Mouse (Mus musculus) stomach, embryonic 16.5 days (tissue): ENCODE data around the gene Gm48551. TPM values are rescaled to one million over a fixed set of nuclear protein-coding genes. Genes with fewer than 3 reads are reported as not detected.

Experiments used
- ATAC-seq: fragments of 200-750 bp; cut with Nextera tagmentation; 2 replicates; pipeline ENCODE4 v1.8.0; 2017; ENCODE audit warnings: moderate number of reproducible peaks, moderate TSS enrichment; ENCODE audit not compliant: insufficient read depth, low FRiP score
- H3K27ac ChIP-seq: fragments of 300-500 bp; sonication (generic); 2 replicates; pipeline ENCODE4 v1.5.1; 2014; ENCODE audit warnings: low read length
- H3K27me3 ChIP-seq: fragments of 300-500 bp; sonication (generic); 2 replicates; pipeline ENCODE4 v1.6.1; 2014; ENCODE audit warnings: low read length, control low read depth, mixed read lengths; ENCODE audit not compliant: control insufficient read depth, insufficient read depth
- H3K36me3 ChIP-seq: fragments of 300-500 bp; sonication (generic); 2 replicates; pipeline ENCODE4 v1.6.1; 2014; ENCODE audit warnings: low read length; ENCODE audit not compliant: control insufficient read depth, insufficient read depth
- H3K4me1 ChIP-seq: fragments of 300-500 bp; sonication (generic); 2 replicates; pipeline ENCODE4 v1.6.1; 2014; ENCODE audit warnings: low read length, control low read depth, mixed read lengths; ENCODE audit not compliant: control insufficient read depth, insufficient read depth
- H3K4me2 ChIP-seq: fragments of 300-500 bp; sonication (generic); 2 replicates; pipeline ENCODE4 v1.6.1; 2014; ENCODE audit warnings: low read depth, low read length, mixed read lengths
- H3K4me3 ChIP-seq: fragments of 300-500 bp; sonication (generic); replicated peaks from 2 replicates; pipeline ENCODE4 v1.5.1; 2014; ENCODE audit warnings: mild to moderate bottlenecking, low read length
- H3K9ac ChIP-seq: fragments of 300-500 bp; sonication (generic); 2 replicates; pipeline ENCODE4 v1.6.1; 2014; ENCODE audit warnings: low read length
- H3K9me3 ChIP-seq: fragments of 300-500 bp; sonication (generic); replicated peaks from 2 replicates; pipeline ENCODE4 v1.6.1; 2016; ENCODE audit warnings: low read length, control low read depth; ENCODE audit not compliant: control insufficient read depth
- WGBS: fragments of 180-500 bp; shearing (Covaris S2); extraction: QIAGEN DNeasy Blood & Tissue Kit; methylation state at CpG from one replicate; pipeline ENCODE4 v1.1.7; 2014; 5-methylcytosine and 5-hydroxymethylcytosine counted together
- polyA plus RNA-seq: library from polyadenylated mRNA; unstranded; fragments of >200 nt; fragmentation: Nextera tagmentation; extraction: Ambion mirVana; gene quantifications from 2 replicates; pipeline ENCODE4 v1.2.1, GENCODE M21; 2015

Gm48551 gene
- polyA plus RNA-seq = 3.0 and 3.8 TPM in 2 replicates

- Histone ChIP-seq H3K9ac (peak within 1 kb of the TSS; percentile 90), H3K9me3 (no peaks in the 10 kb centered on the region), H3K4me2 (peak within 1 kb of the TSS; percentile 93), H3K4me3 (peak within 1 kb of the TSS; percentile 96), H3K27ac (peak within 1 kb of the TSS; percentile 89), H3K4me1 (peaks cover 13% of the 10 kb centered on the region), H3K27me3 (no peaks in the 10 kb centered on the region), H3K36me3 (peaks cover 6% of the 10 kb centered on the region; the same call in 1 of the 2 replicates)
- 3% methylated on average over 50 of the region's 54 CpGs for WGBS
- peak; percentile 94 for ATAC-seq
Measured at GRCm38 (mm10) chr10:81383802-81384604, at the start of gene Gm48551, which contains the start of gene Dohh. Gene Gm48551 (plus strand): TSS chr10:81384466. Gene Dohh (plus strand): TSS chr10:81384428.

GRCm38 (mm10) chr10:81335393-81336340 is 48.6 kb upstream of the Gm48551 start:
- Histone ChIP-seq H3K4me2 (peak overlapping the region; percentile 20), H3K36me3 (no peaks in the 10 kb centered on the region), H3K27me3 (no peaks in the 10 kb centered on the region), H3K9ac (peak overlapping the region; percentile 56; the same call in 1 of the 2 replicates), H3K9me3 (no peaks in the 10 kb centered on the region), H3K4me3 (no peak overlapping the region), H3K27ac (peak overlapping the region; percentile 94), H3K4me1 (peaks cover 30% of the 10 kb centered on the region)
- peak; percentile 75 for ATAC-seq
- 41% methylated on average over 17 of the region's 19 CpGs for whole genome bisulfite sequencing

- Histone ChIP-seq H3K9ac (peak overlapping the region; percentile 51; the same call in 1 of the 2 replicates), H3K4me1 (peaks cover 31% of the 10 kb centered on the region), H3K27ac (peak overlapping the region; percentile 94), H3K9me3 (no peaks in the 10 kb centered on the region), H3K4me2 (no peak overlapping the region), H3K27me3 (no peaks in the 10 kb centered on the region), H3K36me3 (no peaks in the 10 kb centered on the region), H3K4me3 (no peak overlapping the region)
- no peak for ATAC-seq
- 85% methylated on average over 4 of the region's 4 CpGs for WGBS
Measured at GRCm38 (mm10) chr10:81336558-81336957, 47.7 kb upstream of the Gm48551 start.

GRCm38 (mm10) chr10:81340551-81341332 is 43.5 kb upstream of the Gm48551 start:
- Histone ChIP-seq H3K27ac (no peak overlapping the region), H3K36me3 (no peaks in the 10 kb centered on the region), H3K4me1 (peaks cover 19% of the 10 kb centered on the region; the same call in 1 of the 2 replicates), H3K9me3 (no peaks in the 10 kb centered on the region), H3K9ac (no peak overlapping the region), H3K4me3 (no peak overlapping the region), H3K27me3 (peaks cover 20% of the 10 kb centered on the region), H3K4me2 (no peak overlapping the region)
- no peak for ATAC-seq
- WGBS = 46% methylated on average over 17 of the region's 17 CpGs

GRCm38 (mm10) chr10:81341333-81341949 is 42.8 kb upstream of the Gm48551 start:
- Histone ChIP-seq H3K27me3 (peaks cover 20% of the 10 kb centered on the region), H3K27ac (no peak overlapping the region), H3K9me3 (no peaks in the 10 kb centered on the region), H3K9ac (no peak overlapping the region), H3K36me3 (no peaks in the 10 kb centered on the region), H3K4me3 (no peak overlapping the region), H3K4me1 (peaks cover 16% of the 10 kb centered on the region), H3K4me2 (no peak overlapping the region)
- ATAC-seq = no peak
- whole genome bisulfite sequencing = 36% methylated on average over 16 of the region's 16 CpGs

GRCm38 (mm10) chr10:81342686-81343505 is 41.4 kb upstream of the Gm48551 start, which contains the start of gene Gipc3:
Gene Gipc3 (minus strand): TSS chr10:81343266.
- Histone ChIP-seq H3K4me2 (peak within 1 kb of the TSS; percentile 83), H3K27me3 (peaks cover 20% of the 10 kb centered on the region), H3K27ac (no peak within 1 kb of the TSS), H3K4me1 (peaks cover 24% of the 10 kb centered on the region), H3K4me3 (peak within 1 kb of the TSS; percentile 51), H3K36me3 (peaks cover 7% of the 10 kb centered on the region; the same call in 1 of the 2 replicates), H3K9ac (peak within 1 kb of the TSS; percentile 78), H3K9me3 (no peaks in the 10 kb centered on the region)
- ATAC-seq = no peak
- 3% methylated on average over 65 of the region's 67 CpGs for WGBS

- WGBS = 44% methylated on average over 8 of the region's 8 CpGs
- H3K4me1 ChIP-seq = peaks cover 35% of the 10 kb centered on the region
- no peak for ATAC-seq
- no peak overlapping the region for H3K27ac ChIP-seq
- H3K9me3 ChIP-seq = no peaks in the 10 kb centered on the region
- H3K9ac ChIP-seq = no peak overlapping the region
- peaks cover 12% of the 10 kb centered on the region; the same call in 1 of the 2 replicates for H3K36me3 ChIP-seq
- no peak overlapping the region for H3K4me2 ChIP-seq
- H3K27me3 ChIP-seq = peaks cover 20% of the 10 kb centered on the region
- no peak overlapping the region for H3K4me3 ChIP-seq
Measured at GRCm38 (mm10) chr10:81344421-81345161, 39.7 kb upstream of the Gm48551 start.
